Comparison of ENCODE assay signal across 23 mouse cellular contexts in the genomic region with DNA sequence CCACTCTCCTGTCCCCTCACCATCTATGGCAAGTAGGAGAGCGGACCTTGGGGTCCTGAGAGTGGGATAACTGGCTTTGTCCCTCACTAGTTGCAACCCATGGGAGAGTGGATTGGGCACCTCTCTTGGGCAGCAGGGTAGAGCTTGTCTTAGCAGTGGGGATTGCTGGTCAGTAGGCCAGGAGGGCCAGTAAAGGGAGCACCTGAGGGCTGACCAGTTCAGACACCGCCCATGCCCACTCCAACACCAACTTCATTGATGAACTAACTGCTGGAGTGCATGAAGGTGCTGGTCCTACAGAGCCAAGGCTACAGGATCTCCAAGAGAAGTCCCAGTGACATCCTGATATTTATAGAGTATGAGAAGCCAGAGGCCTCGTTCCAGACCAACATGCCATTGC.
DNase-seq lines count a peak whose midpoint lies in the region; ATAC-seq and TF ChIP-seq lines count a peak whose summit lies in the region.
"Had no signal": no experiment of that assay in that cellular context is flagged by ENCODE, and none has a peak within 500 bp of the region (broad histone marks: within the 10 kb centered on the region; RNA-seq: fewer than 3 reads in every experiment).

No protein-coding gene starts in this region.

- DNase-seq in embryonic facial prominence, embryonic 10.5 days (ENCODE audit: low spot score) = no peak
- DNase-seq in hindbrain, embryonic 11.5 days (ENCODE audit: low spot score) = no peak
- DNase-seq in midbrain, embryonic 14.5 days = no peak
- DNase-seq in midbrain, postnatal 0 days (ENCODE audit: low spot score) = no peak
- DNase-seq: adrenal gland, adult 8-10 months; adrenal gland, postnatal 14 days; adrenal gland, postnatal 36 days; B cell, adult 2 months; cerebellum, adult 11-12 months; cerebellum, adult 2 months; cerebellum, adult 9-10 months; cerebellum, postnatal 10 days; cerebellum, postnatal 25 days; forebrain, postnatal 0 days had no signal

- H3K36me3 ChIP-seq in embryonic facial prominence, embryonic 12.5 days = no peaks in the 10 kb centered on the region
- H3K36me3 ChIP-seq in embryonic facial prominence, embryonic 10.5 days (replicated peaks) = no peaks in the 10 kb centered on the region
- no peaks in the 10 kb centered on the region for H3K36me3 ChIP-seq in hindbrain, embryonic 11.5 days (ENCODE audit: control insufficient read depth, insufficient read depth, low read length)
- H3K36me3 ChIP-seq in hindbrain, embryonic 12.5 days = no peaks in the 10 kb centered on the region
- H3K36me3 ChIP-seq in midbrain, embryonic 14.5 days (ENCODE audit: control insufficient read depth, insufficient read depth, low read length) = no peaks in the 10 kb centered on the region
- H3K36me3 ChIP-seq in midbrain, postnatal 0 days (ENCODE audit: insufficient read depth, low read length) = no peaks in the 10 kb centered on the region
- H3K36me3 ChIP-seq: forebrain, embryonic 15.5 days; G1E had no signal

- 92% methylated on average over 3 of the region's 3 CpGs for WGBS in embryonic facial prominence, embryonic 12.5 days
- 96% methylated on average over 3 of the region's 3 CpGs for WGBS in embryonic facial prominence, embryonic 10.5 days
- WGBS in hindbrain, embryonic 11.5 days = 85% methylated on average over 3 of the region's 3 CpGs
- WGBS in hindbrain, embryonic 12.5 days = 88% methylated on average over 3 of the region's 3 CpGs
- 95% methylated on average over 3 of the region's 3 CpGs for WGBS in midbrain, embryonic 14.5 days
- WGBS in midbrain, postnatal 0 days = 94% methylated on average over 3 of the region's 3 CpGs

- H3K4me1 ChIP-seq in embryonic facial prominence, embryonic 12.5 days = no peaks in the 10 kb centered on the region
- no peaks in the 10 kb centered on the region for H3K4me1 ChIP-seq in embryonic facial prominence, embryonic 10.5 days
- no peaks in the 10 kb centered on the region for H3K4me1 ChIP-seq in hindbrain, embryonic 11.5 days (replicated peaks; ENCODE audit: control insufficient read depth, insufficient read depth, low read length)
- no peaks in the 10 kb centered on the region for H3K4me1 ChIP-seq in hindbrain, embryonic 12.5 days
- H3K4me1 ChIP-seq in midbrain, embryonic 14.5 days (ENCODE audit: control insufficient read depth, insufficient read depth, low read length) = no peaks in the 10 kb centered on the region
- H3K4me1 ChIP-seq in midbrain, postnatal 0 days (ENCODE audit: insufficient read depth, low read length) = no peaks in the 10 kb centered on the region
- H3K4me1 ChIP-seq: forebrain, embryonic 13.5 days; forebrain, embryonic 15.5 days had no signal

- no peak overlapping the region for H3K27ac ChIP-seq in embryonic facial prominence, embryonic 12.5 days
- no peak overlapping the region for H3K27ac ChIP-seq in embryonic facial prominence, embryonic 10.5 days (replicated peaks)
- H3K27ac ChIP-seq in hindbrain, embryonic 11.5 days (ENCODE audit: low read depth, low read length) = no peak overlapping the region
- no peak overlapping the region for H3K27ac ChIP-seq in hindbrain, embryonic 12.5 days
- no peak overlapping the region for H3K27ac ChIP-seq in midbrain, embryonic 14.5 days (replicated peaks; ENCODE audit: low read depth, low read length)
- H3K27ac ChIP-seq in midbrain, postnatal 0 days (ENCODE audit: low read depth, low read length) = no peak overlapping the region
- H3K27ac ChIP-seq: forebrain, embryonic 13.5 days; forebrain, embryonic 15.5 days had no signal

- H3K9me3 ChIP-seq in embryonic facial prominence, embryonic 12.5 days = no peaks in the 10 kb centered on the region
- no peaks in the 10 kb centered on the region for H3K9me3 ChIP-seq in embryonic facial prominence, embryonic 10.5 days
- H3K9me3 ChIP-seq in hindbrain, embryonic 11.5 days (ENCODE audit: control insufficient read depth, low read length) = no peaks in the 10 kb centered on the region
- H3K9me3 ChIP-seq in hindbrain, embryonic 12.5 days (replicated peaks) = no peaks in the 10 kb centered on the region
- H3K9me3 ChIP-seq in midbrain, embryonic 14.5 days (ENCODE audit: control insufficient read depth, low read length) = no peaks in the 10 kb centered on the region
- H3K9me3 ChIP-seq in midbrain, postnatal 0 days (ENCODE audit: low read length) = no peaks in the 10 kb centered on the region
- H3K9me3 ChIP-seq: forebrain, embryonic 13.5 days; forebrain, embryonic 15.5 days had no signal

- TF ChIP-seq CTCF in midbrain, postnatal 0 days (IDR thresholded peaks at IDR 0.05) = no peak

- no peaks in the 10 kb centered on the region for H3K27me3 ChIP-seq in embryonic facial prominence, embryonic 12.5 days
- no peaks in the 10 kb centered on the region for H3K27me3 ChIP-seq in embryonic facial prominence, embryonic 10.5 days (replicated peaks; ENCODE audit: low read depth, poor library complexity, severe bottlenecking)
- no peaks in the 10 kb centered on the region for H3K27me3 ChIP-seq in hindbrain, embryonic 11.5 days (ENCODE audit: control insufficient read depth, insufficient read depth, low read length)
- no peaks in the 10 kb centered on the region for H3K27me3 ChIP-seq in hindbrain, embryonic 12.5 days
- no peaks in the 10 kb centered on the region for H3K27me3 ChIP-seq in midbrain, embryonic 14.5 days (ENCODE audit: control insufficient read depth, insufficient read depth, low read length)
- no peaks in the 10 kb centered on the region for H3K27me3 ChIP-seq in midbrain, postnatal 0 days (ENCODE audit: insufficient read depth, low read length)
- H3K27me3 ChIP-seq: CH12.LX; forebrain, embryonic 13.5 days; forebrain, embryonic 15.5 days; Patski had no signal

- H3K4me3 ChIP-seq in embryonic facial prominence, embryonic 12.5 days = no peak overlapping the region
- H3K4me3 ChIP-seq in embryonic facial prominence, embryonic 10.5 days = no peak overlapping the region
- H3K4me3 ChIP-seq in hindbrain, embryonic 11.5 days (ENCODE audit: low read depth, low read length) = no peak overlapping the region
- H3K4me3 ChIP-seq in hindbrain, embryonic 12.5 days = no peak overlapping the region
- H3K4me3 ChIP-seq in midbrain, embryonic 14.5 days (replicated peaks; ENCODE audit: low read depth, low read length) = no peak overlapping the region
- no peak overlapping the region for H3K4me3 ChIP-seq in midbrain, postnatal 0 days (ENCODE audit: low read depth, low read length)
- H3K4me3 ChIP-seq: forebrain, embryonic 13.5 days; forebrain, embryonic 15.5 days had no signal

- ATAC-seq in embryonic facial prominence, embryonic 12.5 days (ENCODE audit: insufficient number of reproducible peaks, insufficient read depth, low FRiP score, low TSS enrichment) = 0 out of 2 replicates have a peak, but pooled peaks have one; percentile 41
- peak; percentile 23; the same call in 1 of the 2 replicates for ATAC-seq in hindbrain, embryonic 11.5 days (ENCODE audit: low FRiP score)
- ATAC-seq in hindbrain, embryonic 12.5 days (ENCODE audit: low FRiP score) = no peak
- ATAC-seq in midbrain, embryonic 14.5 days (ENCODE audit: low FRiP score, low TSS enrichment) = peak; percentile 55; the same call in 1 of the 2 replicates
- ATAC-seq in midbrain, postnatal 0 days (ENCODE audit: low FRiP score) = no peak
- ATAC-seq: activated CD4-positive, CD25-positive, alpha-beta regulatory T cell, adult 4 months; CD4-positive, CD25-positive, alpha-beta regulatory T cell, adult 4 months; forebrain, embryonic 13.5 days; forebrain, embryonic 15.5 days; forebrain, postnatal 0 days; Patski had no signal

- no peak overlapping the region for H3K9ac ChIP-seq in embryonic facial prominence, embryonic 12.5 days
- no peak overlapping the region for H3K9ac ChIP-seq in hindbrain, embryonic 11.5 days (ENCODE audit: low read depth, low read length)
- no peak overlapping the region for H3K9ac ChIP-seq in hindbrain, embryonic 12.5 days
- no peak overlapping the region for H3K9ac ChIP-seq in midbrain, embryonic 14.5 days (replicated peaks; ENCODE audit: low read length)
- no peak overlapping the region for H3K9ac ChIP-seq in midbrain, postnatal 0 days (replicated peaks; ENCODE audit: low read length, poor library complexity, severe bottlenecking)
- H3K9ac ChIP-seq: forebrain, embryonic 13.5 days; forebrain, embryonic 15.5 days; forebrain, postnatal 0 days had no signal

- no peak overlapping the region for H3K4me2 ChIP-seq in embryonic facial prominence, embryonic 12.5 days (replicated peaks)
- H3K4me2 ChIP-seq in hindbrain, embryonic 11.5 days (replicated peaks; ENCODE audit: low read depth, low read length) = no peak overlapping the region
- H3K4me2 ChIP-seq in hindbrain, embryonic 12.5 days (replicated peaks) = no peak overlapping the region
- H3K4me2 ChIP-seq in midbrain, embryonic 14.5 days (ENCODE audit: low read length) = no peak overlapping the region
- H3K4me2 ChIP-seq in midbrain, postnatal 0 days (ENCODE audit: low read depth, low read length, poor library complexity, severe bottlenecking) = no peak overlapping the region
- H3K4me2 ChIP-seq: forebrain, embryonic 13.5 days; forebrain, embryonic 15.5 days had no signal

Comparison
In these comparisons a context has a peak if more than half of its experiments do, and no peak if none do; other contexts are left out.
1. ATAC-seq: peak in embryonic facial prominence, embryonic 12.5 days (single experiment), hindbrain, embryonic 11.5 days (single experiment) and midbrain, embryonic 14.5 days (single experiment); none in hindbrain, embryonic 12.5 days (single experiment) and midbrain, postnatal 0 days (single experiment).